Mouse (Mus musculus) WW6 (cell line): ENCODE measurements around the gene Svop.

ENCODE experiments used
- DNase-seq: peaks from one replicate; pipeline ENCODE4 v3.0.0-alpha.2; 2013; ENCODE audit warnings: low read depth, low spot score

The Svop gene

GRCm38 (mm10) chr5:114106391-114106935 lies 15.1 kb upstream of the Svop start:
- DNase-seq, result no peak

DNA sequence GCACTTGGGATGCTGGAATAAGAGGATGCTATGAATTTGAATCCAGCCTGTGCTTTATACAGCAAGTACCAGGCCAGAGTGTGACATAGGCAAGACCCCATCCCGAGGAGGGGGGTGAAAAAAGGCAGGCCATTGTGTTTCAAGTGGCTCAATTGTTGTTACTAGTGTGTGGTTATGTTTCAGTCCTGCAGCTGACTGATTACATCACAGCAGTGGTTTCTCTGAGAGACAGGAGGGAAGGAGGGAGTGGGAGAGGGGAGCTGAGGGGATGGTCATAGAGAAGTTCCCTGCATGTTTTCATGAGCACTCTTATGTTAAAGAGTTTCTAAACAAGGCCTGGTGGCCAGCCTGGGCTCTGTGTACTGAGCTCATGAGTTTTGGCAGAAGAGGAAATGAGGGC lies 11.4 kb upstream of the Svop start:
- no peak for DNase-seq

- no peak for DNase-seq
Measured at GRCm38 (mm10) chr5:114101873-114102272, 10.5 kb upstream of the Svop start.

GRCm38 (mm10) chr5:114100390-114101099 lies 9.2 kb upstream of the Svop start:
- no peak for DNase-seq

GRCm38 (mm10) chr5:114099709-114100389 lies 8.5 kb upstream of the Svop start:
- peak; percentile 86 for DNase-seq

DNA sequence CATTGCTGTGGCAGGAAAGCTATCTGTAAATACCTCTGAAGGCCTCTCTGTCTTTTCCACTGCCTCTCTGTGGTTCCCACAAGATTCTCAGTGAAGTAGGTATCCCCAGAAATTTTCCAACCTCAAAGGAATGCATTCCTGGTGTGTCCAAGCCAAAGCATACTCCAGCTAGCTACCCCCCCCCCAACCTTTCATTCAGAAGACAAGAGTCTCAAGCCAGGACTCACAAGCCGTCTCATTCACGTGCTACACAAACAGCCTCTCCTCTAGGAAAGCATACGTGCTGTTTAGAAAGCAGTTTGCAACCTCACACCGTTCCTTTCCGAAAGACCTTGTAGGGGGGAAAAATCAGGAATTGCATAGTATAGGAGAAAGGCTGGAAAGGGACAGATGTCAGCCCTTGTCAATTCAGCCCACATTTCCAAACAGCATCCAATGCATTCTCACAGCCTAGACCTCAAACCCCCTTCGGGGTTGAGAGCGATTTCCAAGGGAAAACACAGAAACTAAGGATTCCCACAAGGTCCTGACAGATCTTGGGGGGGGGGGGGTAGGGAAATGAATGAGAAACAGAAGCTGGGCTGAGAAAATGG lies 853 bp downstream of the Svop start:
- DNase-seq, result no peak

DNA sequence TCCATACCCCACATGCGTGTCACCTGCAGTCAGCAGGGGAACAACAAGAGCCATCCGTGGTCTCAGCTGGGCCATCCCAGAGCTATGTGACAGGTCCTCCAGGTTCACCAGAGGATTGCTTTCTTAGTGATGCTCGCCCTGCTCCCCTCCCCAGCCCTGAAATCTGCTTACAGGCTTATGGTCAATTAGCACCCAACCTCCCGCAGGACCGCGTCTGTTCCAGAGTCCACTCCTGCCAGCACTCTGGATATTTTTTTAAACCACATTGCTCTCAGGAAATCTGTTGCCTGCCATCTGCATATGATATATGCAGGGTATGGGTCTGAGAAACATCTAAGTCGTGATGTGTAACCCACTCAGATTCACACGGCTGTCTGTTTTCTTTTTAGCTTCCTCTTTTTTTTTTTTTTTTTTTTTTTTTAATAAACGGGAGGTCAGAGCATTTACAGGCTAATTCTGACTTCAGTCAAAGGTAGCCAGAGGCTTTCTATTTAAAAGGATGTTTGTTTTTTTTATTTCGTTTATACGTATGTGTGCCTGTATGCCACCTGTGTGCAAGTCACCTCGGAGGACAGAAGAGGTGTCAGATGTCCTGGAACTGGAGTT lies 3.4 kb downstream of the Svop start:
- DNase-seq, result no peak

DNA sequence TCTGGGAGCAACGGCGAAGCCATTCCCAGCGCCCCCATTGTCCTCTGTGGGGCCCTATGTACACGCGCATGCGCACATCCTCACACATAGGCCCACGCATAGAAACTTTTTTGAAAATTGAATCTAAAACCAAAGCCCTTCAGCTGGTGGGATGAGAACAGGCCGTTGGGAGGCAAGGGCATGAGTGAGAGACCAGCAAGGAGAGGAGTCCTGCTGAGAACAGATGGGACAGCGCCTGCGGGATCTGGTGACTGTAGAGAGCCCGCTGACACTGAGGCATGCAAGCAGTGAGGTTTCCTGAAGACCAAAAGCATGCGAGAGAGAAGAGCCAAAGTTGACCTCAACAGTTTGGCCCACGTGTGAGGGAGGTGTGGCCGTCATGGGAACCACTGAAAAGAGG lies 5.9 kb downstream of the Svop start:
- no peak for DNase-seq

DNA sequence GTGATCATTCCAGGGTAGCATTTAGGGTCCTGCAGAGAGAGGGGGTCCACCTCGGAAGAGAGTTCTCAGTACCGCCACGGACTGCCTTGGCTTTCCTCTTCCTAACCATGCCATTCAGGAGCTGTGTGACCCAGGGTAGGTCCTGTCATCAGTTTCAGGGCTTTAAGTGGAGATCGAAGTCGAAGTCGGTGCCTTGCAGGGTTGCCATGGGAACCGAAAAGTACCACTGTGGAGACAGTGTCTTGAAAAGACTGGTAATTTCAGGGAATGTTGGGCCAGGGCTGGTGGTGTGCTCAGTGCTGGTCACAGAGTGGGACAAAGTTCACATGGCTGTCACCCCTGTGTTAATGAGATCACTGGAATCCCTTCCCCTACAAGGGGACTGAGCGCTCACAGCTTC lies 14.4 kb downstream of the Svop start:
- DNase-seq, result no peak

- no peak for DNase-seq
Measured at GRCm38 (mm10) chr5:114072262-114072661, 19.1 kb downstream of the Svop start.

- DNase-seq, result no peak
Measured at GRCm38 (mm10) chr5:114070858-114071257, 20.5 kb downstream of the Svop start.

- DNase-seq, result no peak
Measured at GRCm38 (mm10) chr5:114067982-114068381, 23.4 kb downstream of the Svop start.

DNA sequence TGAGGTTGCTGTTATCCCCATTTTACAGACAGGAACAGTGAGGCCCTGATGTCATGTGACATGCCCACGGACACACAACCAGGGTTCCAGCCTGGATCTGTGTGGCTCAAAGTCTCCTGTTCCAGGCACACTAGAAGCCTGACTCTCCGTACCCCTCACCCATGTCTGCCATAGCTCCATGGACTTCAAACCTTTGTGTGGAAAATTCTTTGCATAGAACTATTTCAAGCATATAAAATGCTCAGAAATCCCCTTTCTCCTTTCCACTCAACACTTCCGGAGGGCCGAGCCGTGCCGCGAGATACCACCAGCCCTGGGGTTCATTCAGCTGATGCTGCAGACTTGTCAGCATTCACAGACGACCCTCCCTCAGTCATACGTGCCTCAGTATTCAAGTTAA lies 23.8 kb downstream of the Svop start:
- DNase-seq, result no peak

- no peak for DNase-seq
Measured at GRCm38 (mm10) chr5:114066601-114067000, 24.8 kb downstream of the Svop start.

GRCm38 (mm10) chr5:114065161-114065560 lies 26.2 kb downstream of the Svop start, which contains the start of gene Usp30:
Gene Usp30, plus strand, starts transcription at chr5:114065461.
- DNase-seq, result no peak

DNA sequence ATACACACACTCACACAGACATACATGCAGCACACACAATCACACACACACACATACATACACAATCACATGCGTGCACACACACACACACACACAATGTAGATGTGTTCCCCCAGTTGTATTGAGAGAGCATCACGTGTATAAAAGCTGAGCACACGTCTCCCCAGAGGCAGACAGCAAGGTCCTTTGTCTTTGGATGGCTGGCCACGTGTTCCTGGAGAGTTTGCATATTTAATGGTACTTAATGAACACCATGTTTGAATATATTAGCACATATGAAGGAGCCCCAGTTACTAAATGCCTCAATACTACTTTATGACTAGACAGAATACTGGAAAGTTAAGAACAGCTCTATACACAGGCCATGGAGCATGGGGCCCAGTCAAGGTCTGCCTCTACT lies 27.4 kb downstream of the Svop start:
- DNase-seq, result no peak

DNA sequence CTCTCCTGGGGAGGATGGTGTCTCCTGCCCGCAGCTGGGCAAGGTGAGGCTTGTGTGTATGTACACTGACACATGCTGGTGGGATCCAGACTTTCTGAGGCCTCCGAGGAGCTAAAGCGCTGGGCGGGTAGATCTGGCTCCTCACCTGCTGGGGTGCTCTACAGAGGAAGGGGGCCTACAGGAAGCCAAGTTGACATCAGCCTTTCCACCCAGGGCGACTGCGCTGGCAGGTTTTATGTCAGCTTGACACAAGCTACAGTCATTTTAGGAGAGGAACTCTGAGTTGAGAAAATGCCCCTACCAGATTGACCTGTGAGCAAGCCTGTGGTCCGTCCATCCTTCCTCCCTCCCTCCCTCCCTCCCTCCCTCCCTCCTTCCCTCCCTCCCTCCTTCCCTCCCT lies 29.7 kb downstream of the Svop start:
- DNase-seq, result no peak

DNA sequence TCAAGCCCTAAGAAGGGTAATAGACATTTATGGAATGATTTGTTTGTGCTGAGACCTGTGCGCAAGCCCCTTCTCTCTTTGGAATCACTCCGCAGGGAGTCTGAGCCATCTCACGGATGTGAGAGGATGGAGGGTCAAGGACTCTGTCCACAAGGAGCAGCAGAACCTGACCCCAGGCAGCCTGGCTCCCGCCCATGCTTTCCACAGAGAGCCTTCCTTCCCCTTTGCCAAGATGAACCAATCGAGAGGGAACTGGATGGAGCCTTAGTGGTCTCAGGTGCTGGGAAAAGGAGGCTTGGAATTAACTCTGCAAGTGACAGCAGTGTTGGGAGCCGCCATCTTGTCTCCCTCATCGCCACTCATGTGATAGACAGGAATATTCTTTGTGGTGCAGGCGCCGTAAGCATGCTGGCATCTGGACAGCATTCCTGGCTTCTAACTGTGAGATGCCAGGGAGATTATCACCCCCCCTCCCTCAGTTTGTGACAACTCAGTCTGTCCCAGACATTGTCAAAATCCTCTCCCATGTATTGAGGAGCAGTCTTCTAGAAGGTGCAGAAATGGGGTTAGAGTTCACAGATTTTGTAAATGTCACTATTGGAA lies 34.1 kb downstream of the Svop start:
- no peak for DNase-seq

- no peak for DNase-seq
Measured at GRCm38 (mm10) chr5:114052246-114052761, 39.1 kb downstream of the Svop start.

GRCm38 (mm10) chr5:114048731-114049308 lies 42.5 kb downstream of the Svop start:
- DNase-seq, result no peak

GRCm38 (mm10) chr5:114047182-114047581 lies 44.2 kb downstream of the Svop start:
- no peak for DNase-seq
